Mouse (Mus musculus) bone marrow macrophage, adult 2 months (primary cell): ENCODE data around the gene Impdh1.

ENCODE experiments used
- CTCF ChIP-seq: IDR thresholded peaks from 2 replicates; pipeline ENCODE4 v1.5.1; 2012; ENCODE audit warnings: low read depth, mild to moderate bottlenecking, low read length, moderate library complexity
- POLR2A ChIP-seq: IDR thresholded peaks from 2 replicates; pipeline ENCODE4 v1.6.1; 2012; ENCODE audit warnings: mild to moderate bottlenecking, low read depth, low read length, borderline replicate concordance

DNA sequence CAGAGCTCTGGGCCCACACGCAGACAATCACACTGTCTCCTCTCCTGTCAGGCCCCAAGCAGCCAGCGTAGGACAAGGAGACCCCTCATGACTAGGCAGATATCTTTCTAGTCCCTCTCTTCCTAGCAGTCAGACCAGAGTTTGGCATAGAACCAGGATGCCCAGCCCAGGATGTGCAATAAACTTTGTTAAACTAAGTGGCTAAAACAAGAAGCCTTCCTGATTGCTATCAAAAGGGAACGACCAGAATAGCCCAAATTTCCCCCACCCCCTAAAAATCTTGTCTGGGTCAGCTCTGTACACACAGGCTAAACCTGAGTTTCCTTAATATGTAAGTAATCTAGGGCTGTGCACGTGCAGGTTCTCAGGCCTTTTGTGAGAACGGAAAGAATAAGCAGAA, 8.0 kb downstream of the Impdh1 start:
- TF ChIP-seq POLR2A: no peak
- no peak for TF ChIP-seq CTCF
